Mouse (Mus musculus): ENCODE measurements around the gene Git1.

DNA sequence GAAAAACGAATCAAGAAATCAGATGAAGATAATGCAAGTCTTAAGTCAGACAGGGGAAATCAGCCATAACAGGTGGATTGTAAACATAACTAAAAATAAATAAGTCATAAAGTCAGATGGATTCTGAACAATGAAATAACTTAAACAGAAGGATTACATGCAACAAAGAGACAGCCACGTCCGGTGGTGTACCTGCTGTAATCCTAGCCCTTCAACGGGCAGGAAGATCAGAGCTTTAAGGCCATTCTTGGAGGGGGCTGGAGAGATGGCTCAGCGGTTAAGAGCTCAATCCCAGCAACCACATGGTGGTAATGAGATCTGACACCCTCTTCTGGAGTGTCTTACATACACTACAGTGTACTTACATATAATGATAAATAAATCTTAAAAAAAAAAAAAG, 18.0 kb downstream of the Git1 start:
- TF ChIP-seq CTCF (IDR thresholded peaks at IDR 0.05; ENCODE audit: low read depth) (no peak), EP300 (IDR thresholded peaks at IDR 0.05; ENCODE audit: low read depth) (no peak)

Data from liver, postnatal 0 days (tissue).